Mouse (Mus musculus) c-Kit-negative CD71-positive TER-119-positive erythroid progenitor cells, embryonic 14.5 days (primary cell): ENCODE data around the gene Adam12.
"Not testable (repeated sequence)": the region's sequence is repeated elsewhere in the genome, so short reads cannot be mapped to it uniquely, and the experiment has no call there.

ENCODE experiments used
- DNase-seq: peaks from one replicate; pipeline ENCODE4 v3.0.0-alpha.2; 2013; ENCODE audit warnings: low read depth, low spot score

The Adam12 gene

DNA sequence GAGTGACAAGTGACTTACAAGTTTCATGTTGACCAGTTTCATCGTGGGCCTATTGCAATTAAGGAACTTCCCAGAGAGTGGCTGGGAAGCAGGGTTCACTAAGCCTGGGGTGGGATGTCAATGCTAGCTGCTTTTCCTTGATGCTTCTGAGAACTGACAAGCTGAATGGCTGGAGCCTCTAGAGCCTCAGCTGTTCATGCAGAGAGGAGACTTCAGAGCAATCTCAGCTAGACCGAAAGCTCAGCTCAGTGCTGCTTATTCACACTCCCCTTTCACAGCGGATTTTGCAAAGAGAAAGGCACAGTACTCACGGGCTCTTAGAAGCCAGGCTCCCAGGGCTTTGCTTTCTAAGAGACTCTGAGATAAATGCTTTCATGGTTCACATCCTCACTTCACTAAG is 295.6 kb downstream of the Adam12 start:
- DNase-seq, result no peak

DNA sequence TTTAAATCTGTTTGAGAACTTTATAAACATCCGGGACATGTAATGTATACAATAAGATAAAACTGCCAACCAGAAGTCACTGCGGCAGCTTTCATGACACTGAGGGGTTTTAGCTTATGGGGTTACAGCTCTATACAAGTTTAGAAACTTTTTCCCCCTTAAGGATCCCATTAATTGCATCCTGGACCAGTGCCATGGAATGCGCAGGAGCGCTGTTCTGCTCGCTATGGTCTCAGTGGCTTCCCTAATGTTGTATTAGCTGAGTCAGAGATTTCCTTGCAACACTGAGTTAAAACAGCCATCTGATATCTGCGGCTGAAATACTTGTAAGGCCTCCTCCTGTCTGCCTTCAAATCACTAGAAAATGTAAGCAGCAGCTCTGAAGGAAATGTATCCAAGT is 298.6 kb downstream of the Adam12 start:
- no peak for DNase-seq

DNA sequence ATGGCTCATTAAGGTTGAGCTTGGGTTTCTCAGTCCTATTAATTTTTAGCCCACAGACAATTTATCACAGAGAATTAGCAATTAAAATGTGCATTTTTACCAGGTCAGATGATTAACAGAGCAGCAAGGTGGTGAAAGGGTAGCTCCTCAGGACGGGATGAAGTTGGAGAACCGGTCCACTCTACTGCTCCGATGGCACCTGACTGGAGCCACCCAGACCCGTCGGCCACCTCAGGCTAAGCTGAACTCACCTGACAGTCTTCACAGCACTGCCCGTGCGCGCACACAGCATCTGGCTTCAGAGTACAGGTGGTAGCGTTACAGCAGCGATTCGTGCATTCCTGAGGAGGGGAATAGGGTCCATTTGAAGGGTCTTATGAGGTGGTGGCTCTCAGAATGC is 300.5 kb downstream of the Adam12 start:
- no peak for DNase-seq

DNA sequence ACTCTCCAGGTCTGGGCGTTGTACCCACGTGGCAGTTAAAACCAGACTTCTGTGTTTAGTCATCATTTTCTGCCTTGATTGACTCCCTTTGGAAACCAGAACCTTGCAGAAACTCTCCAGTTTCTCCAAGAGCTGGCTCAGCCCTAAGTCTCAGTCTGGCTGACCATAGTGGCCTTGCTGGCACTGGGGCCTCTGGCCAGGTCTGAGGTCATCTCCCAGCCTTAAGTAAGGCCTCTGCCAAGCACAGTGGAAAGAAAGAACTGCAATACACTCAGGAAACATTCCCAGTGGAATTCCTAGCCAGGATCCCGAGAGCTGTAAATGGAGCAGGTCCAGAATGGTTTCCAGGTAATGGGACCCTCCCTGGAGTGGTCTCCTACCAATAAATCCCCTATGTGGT is 303.0 kb downstream of the Adam12 start:
- no peak for DNase-seq

DNA sequence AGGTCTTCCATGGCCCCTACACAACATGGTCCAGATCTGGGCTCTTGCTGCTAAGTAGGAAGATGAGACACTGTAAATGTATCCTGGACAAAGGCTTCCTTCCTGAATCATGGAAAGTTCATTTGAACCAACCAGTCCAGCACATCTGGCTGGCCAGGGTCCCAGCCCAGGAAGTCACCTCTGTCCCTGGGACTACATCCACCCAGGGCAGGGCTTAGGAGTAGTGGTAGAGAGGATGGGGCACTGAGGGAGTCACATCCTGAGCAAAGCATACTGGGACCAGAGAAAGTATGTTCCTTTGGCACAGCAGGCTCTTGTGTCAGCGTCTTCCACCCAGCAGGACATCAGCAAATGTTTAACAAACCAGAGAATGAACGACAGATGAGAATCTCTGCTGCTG is 306.2 kb downstream of the Adam12 start:
- DNase-seq, result no peak

DNA sequence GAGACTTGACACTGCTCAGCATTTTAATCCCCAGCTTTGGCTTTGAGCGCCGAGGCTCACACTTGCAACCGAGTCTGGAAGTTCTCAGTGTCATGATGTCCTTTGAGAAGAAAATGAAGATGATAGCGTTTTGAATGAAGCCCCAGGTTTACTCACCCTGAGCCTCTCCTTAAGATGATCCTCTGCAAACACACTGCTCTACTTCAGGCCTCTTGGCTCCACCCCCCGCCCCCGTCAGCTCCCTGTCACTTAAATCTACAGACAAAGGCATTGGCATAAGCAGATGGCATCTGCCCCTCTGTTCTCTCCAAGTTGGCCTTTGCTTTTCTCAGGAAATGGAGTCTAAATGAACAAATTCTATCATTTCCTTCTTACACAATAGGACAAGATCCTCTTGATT is 308.0 kb downstream of the Adam12 start:
- no peak for DNase-seq

DNA sequence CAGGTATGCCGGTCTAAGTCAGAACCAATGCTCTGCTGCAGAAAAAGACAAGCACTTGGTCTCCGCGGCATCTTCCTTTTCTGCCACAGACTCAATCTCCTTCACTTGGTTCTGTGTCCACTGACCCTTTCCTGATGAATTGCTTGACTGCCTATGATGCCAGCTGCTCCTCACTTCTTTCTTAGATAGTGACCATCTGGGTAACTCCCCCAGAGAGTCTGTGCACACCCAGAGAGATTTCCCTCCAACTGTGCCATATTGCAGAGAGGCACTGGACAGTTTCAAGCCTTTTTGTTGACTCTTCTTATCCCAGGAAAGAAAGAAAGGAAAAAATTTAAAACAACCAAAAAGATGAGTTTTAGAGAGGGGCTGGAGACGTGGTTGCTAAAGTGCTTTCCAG is 310.7 kb downstream of the Adam12 start:
- no peak for DNase-seq

DNA sequence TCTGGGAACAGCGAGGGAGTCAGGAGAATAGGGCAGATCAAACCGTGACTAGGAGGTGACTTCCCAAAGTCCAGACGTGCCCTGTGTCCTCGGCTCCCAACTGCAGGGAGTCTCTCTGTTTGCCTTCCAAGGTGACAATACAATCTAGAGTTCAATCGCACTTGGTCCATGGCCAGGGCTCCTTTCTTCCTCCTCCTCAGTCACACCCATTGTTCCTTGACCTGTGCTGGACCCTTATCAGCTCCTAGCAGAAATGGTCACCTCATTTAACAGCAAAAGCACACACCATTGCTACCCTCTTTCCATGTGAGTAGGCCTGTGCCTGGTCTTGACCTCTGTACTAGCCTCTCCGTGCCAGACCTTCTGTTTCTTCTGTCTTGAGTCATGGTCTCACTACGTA is 311.2 kb downstream of the Adam12 start:
- no peak for DNase-seq

DNA sequence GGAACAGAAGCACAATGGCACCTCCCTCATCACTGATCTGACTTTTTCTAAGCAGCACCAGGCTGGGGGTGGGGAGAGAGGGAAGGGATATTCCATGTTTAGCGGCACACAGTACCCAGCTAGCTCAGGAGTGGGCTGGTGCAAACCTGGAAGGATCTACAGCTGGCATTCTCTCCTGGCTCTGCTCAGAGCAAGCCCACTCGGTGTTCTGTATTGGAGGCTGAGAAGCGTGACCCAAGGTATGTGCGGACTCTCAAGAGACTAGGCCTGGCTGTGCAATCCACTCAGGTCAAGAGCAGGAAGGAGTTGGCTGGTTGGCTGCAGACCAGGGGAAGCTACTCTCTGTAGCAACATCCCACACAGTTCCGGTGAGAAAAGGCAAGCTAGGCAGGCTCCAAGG is 312.0 kb downstream of the Adam12 start:
- no peak for DNase-seq

DNA sequence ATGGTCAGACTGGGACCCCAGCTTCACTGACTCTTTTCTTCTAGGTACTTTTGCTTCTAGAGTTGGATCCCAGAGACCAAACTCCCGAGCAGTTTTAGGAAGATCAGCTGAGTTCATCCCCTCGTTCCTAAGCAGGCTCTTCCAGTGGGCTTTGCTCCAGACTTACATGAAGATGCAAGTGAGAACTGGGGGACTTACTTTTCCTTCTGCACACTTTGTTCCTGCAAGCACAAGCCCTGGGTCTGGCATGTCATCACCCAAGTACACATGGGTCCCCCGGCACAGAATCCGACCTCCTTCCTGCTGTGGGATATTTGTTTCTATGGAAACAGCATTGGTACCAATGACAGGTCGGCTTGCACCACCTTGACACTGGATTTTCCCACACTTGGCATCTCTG is 312.6 kb downstream of the Adam12 start:
- no peak for DNase-seq

DNA sequence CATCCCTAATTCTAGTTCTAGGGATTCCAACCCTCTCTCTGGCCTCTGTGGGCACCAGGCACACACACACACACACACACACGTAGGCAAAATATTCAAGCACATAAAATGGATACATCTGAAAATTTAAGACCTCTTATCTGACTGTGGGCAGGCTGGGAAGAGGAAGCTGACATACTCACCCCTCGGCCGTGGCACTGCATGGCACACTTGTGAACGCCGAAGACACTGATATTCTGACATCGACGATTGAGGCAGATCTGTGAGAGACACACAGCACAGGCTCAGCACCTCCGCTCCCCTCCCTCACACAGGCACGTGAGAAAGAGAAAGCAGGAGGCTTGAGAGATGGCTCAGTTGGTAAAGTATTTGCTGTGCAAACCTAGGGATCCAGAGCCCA is 315.7 kb downstream of the Adam12 start:
- DNase-seq, result no peak

DNA sequence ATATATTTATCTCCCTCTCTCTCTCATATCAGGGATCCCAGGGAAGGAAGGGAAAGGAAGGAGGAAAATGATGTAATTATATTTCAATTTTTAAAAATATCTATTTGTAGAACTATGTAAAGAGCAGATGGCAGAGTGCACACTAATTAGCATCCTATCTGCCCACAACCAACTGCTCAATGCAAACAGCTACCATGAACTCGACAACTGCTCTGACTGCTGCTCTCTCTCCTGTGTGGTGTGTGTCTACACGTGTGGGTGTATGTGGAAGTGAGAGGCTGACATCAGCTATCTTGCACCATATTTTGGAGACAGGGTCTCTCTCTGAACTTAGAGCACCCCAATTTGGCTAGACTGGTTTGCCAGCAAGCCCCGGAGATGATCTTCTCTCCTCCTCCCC is 320.1 kb downstream of the Adam12 start:
- DNase-seq, result no peak

DNA sequence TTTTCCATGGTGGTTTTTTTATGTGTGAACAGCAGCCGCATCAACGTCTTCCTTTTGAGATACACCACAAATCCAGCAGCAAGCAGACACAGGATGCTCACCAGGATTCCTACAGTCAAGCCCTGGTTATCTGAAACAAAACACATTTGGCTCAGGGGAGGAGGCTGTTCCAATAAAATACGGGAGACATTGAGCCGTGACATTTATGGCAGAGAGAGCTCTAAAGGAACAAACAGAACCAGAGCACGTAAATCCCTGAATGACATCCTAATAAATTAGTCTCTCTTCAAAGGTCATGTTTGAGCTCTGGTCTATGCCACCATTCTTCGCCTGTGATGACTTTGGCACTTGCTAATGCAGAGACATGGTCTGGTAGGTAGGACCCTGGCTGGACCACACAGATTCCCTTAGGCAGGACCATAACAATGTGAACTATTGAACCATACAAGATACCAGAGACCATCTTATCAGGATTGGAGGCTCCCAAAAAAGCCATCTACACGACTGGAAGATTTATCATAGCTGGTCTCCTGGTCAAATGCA is 322.0 kb downstream of the Adam12 start:
- DNase-seq, result no peak

DNA sequence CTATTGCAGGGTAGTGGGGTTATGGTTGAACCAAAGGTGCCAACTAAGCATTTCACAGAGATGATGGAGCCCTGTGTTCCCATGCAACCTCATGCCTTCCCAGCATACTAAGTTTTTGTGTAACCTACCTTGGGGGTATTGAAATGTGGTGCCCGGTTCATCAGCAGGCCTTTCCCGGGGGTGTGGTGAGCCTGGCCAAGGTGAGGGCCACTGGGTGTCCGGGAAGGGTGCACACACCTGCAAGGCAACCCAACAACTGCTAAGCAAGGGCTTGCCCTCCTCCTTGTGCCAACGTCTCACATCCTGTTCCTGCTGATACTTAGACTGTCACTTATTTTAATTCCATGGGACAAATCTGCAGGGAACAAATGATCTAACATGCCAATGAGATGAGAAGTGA is 323.0 kb downstream of the Adam12 start:
- DNase-seq, result no peak

DNA sequence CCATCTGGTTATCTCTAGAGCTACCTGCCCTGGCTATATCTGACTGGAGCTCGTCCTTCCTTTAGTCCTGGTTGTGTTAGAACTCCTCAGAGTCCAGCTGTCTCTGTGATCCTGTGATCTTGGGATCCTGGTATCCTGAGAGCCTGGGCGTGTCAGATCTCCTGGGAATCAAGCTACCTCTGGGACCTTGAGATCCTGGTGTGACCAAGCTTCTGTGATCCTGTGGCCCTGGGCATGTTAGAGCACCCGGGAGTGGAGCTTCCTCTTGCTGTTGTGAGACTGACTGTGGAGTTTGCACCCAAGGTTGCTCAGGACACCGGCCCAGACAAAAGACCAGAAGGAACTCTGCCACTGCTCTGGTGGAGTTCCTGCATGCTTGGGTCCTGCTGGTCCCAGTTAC is 332.6 kb downstream of the Adam12 start:
- DNase-seq, result no peak

DNA sequence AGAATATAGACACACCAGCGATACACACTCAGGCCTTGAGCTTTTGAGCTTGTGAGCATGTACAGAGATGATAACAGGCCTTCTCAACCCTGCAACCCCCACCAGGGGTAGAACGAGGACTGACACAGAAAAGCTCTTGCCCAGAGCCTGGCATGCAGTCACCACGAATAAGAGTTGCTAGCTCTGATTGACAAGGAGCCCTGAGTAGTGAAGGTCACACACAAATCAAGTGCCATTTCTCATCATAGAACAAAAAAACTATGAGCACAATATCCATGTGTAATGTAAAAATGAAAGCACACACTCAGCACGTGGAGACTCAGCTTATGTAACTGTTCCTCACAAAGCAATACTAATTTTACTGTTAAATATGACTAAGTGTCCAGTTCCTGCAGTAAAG is 340.1 kb downstream of the Adam12 start:
- DNase-seq, result no peak

DNA sequence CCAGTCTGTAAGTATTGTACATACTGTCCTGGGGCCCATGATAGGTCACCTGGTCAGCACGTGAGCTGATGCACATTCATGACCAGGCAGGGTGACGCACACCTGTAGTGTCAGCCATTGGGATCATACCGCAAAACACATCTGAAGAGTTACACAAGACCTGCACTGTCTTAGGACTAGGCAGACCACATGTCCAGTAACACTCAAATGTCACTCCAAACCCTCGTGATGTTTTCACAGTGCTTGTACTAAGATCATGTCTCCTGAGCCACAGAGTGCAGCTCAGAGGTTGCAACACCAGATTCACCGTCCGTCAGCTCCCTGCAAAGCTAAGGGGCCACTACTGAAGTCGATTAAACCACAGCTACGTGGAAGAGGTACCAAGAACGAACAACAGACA is 340.6 kb downstream of the Adam12 start:
- DNase-seq, result no peak

DNA sequence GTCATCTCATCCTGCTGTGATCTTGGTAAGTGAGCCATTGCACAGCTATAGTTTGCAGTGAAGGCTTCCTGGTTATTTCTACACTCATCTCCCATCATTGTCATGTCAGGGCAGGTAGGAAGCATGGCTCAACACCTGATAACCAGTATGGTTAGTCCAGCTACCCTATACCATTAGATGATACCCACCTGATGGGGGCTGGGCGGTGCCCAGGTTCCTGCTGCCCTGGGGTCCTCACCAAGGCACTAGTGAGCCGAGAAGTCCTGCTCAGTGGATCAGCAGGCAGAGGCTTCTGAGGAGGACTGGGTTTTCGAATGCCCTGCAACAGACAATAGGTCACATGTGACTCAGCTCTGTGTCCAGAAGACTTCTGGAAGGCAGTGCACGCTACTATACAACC is 342.0 kb downstream of the Adam12 start:
- DNase-seq, result no peak

DNA sequence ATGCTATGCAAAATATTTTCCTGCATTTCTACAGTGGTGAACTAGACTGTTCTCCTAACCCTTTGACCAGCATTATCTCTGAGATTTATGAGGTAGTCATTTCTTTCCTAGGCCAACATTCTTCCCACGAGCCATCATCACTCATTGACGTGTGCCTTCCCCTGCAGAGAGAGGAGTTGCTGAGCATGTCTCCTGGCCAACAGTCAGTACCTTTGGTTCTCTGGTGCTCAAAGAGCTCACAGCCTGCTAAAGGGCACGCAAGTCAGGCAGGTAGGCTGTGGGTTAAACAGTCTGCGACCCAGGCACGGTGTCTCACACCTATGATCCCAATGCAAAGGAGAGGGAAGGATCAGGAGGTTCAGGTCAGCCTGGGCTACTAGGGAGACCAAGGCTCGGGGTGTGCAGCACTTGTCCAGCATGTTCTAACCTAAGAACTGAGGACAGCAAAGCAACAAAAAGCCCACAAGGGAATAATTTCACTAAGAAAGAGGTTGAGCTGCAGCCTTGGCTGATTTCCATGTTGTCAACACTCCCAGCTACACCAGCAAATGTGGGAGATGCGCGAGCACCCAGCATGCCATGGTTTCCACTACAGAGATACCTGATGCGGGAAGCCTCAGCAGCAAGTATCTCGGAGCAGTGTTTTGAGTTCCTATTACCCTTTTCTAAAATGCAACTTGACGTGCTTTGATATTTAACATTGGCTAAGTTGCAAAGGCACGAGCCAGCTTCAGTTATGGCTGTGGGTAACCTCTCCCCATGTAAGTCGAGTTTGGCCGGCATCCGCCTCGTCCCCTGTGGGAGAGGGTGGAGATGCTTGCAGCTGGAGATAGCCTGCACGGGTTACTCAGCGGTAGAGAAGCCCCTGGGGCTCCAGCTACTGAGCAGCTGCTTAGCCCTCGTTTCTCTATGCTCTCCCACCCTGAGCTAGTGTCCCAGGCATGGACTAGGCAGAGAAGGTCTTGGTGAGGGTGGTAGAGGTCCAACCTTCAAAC is 342.7 kb downstream of the Adam12 start:
- no peak for DNase-seq

DNA sequence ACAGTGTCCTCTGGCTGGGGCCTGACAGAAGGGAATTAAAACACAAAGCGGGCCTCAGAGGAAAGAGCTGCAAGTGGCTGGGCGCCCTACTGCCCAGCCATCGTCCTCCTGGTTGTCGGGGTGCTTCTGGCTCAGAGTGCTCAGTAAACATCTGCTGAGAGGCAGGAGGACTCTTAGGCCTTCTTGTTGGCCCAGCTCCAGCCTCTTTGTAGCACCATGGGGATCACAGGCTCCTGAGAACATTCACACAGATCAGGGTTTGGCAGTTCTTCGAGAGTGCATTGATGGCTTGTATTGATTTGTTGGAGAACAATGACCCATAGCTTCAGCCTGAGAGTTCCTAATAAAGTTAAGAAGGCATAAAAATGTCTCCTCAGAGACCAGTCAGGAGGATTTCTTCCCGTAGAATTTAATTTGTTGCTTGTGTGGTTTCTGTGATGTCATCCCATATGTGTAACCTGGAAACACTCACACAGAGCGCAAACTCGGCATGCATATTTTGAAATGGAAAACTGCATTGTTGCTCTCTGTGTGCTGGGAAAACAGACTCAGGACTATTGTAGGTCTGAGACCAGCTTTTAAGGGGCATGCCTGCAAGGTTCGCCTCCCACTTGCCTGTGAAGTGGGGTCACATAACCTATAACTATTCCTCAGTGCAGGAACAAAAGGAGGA is 347.1 kb downstream of the Adam12 start:
- DNase-seq, result not testable (repeated sequence)

DNA sequence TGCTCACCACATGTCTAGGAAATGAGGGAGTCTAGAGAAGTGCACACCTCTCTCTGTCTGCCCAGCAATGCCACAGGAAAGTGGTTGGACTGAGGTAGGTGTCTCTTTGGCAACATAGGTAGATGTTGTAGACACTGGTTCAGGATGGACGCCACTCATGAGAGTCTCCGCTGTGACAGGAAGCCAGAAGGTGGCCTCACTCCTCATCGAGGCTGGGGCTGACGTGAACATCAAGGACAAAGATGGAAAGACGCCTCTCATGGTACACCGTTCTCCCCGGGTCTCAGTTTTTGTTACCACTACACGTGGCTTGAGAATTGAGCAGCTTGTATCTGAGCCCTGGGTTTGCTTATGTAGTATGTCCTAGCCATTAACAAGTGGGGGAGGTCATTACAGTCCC is 352.2 kb downstream of the Adam12 start:
- DNase-seq, result no peak

DNA sequence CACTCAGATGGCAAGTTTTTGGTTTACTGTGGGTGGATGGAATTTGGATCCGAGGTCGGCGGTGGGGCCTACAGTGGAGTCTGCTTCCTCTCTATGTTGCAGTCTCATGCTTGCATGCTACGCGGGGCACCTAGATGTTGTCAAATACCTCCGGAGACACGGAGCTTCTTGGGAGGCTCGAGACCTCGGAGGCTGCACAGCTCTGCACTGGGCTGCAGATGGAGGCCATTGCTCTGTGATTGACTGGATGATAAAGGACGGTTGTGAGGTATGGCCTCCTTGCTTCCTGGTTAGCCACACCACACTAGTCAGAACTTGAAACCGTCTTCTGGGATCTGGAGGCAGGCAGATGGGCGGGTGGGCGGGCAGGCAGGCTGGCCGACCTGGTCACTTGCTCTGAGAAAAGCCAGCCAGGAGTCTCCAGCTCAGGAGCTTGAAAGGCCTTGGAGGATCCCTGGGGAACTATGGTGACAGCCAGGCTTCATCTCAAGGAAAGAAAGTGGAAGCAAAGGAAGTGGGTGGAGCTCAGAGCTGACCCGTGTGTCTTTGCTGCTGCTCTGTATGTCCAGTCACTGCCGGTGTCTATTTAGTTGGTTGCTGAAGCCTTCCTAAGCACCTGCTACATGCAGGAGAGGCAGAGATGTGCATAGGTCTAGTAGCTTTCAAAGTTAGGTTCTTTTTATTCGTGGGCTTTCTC is 355.2 kb downstream of the Adam12 start:
- no peak for DNase-seq
